Mouse (Mus musculus): ENCODE results near the gene C730034F03Rik.

DNA sequence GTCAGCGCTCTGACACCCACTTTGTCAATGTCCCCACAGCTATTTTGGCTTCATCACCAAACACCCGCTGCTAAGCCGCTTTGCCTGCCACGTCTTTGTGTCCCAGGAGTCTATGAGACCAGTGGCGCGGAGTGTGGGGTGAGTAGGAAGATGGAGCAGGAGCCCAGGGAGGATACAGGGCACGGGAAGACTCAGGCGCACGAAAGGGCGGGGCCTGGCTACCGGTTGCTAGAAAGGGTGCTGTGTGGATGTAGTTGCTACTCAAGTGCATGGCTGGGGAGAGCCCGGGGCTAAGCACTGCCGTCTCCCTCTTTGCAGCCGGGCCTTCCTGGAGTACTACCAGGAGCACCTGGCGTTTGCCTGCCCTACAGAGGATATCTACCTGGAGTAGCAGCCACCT lies 31.9 kb downstream of the C730034F03Rik start:
- TF ChIP-seq GATA1 (IDR thresholded peaks at IDR 0.05; ENCODE audit: borderline replicate concordance, low read length): no peak
- no peak for TF ChIP-seq FLI1 (IDR thresholded peaks at IDR 0.05; ENCODE audit: low read length)
